Mouse (Mus musculus) hindbrain, embryonic 13.5 days (tissue): ENCODE data around the gene Fgf2. TPM values are rescaled to one million over a fixed set of nuclear protein-coding genes. Genes with fewer than 3 reads are reported as not detected.

Source experiments
- ATAC-seq: fragments of 200-750 bp; cut with Nextera tagmentation; 2 replicates; pipeline ENCODE4 v1.8.0; 2017; ENCODE audit warnings: moderate TSS enrichment; ENCODE audit not compliant: low FRiP score
- H3K27ac ChIP-seq: fragments of 300-500 bp; sonication (generic); 2 replicates; pipeline ENCODE4 v1.5.1; 2015; ENCODE audit warnings: inconsistent platforms, mild to moderate bottlenecking, moderate library complexity
- H3K27me3 ChIP-seq: fragments of 300-500 bp; sonication (generic); 2 replicates; pipeline ENCODE4 v1.6.1; 2015; ENCODE audit warnings: mild to moderate bottlenecking, inconsistent platforms
- H3K36me3 ChIP-seq: fragments of 300-500 bp; sonication (generic); 2 replicates; pipeline ENCODE4 v1.6.1; 2015; ENCODE audit warnings: mild to moderate bottlenecking, inconsistent platforms
- H3K4me1 ChIP-seq: fragments of 300-500 bp; sonication (generic); replicated peaks from 2 replicates; pipeline ENCODE4 v1.6.1; 2015; ENCODE audit warnings: inconsistent platforms
- H3K4me2 ChIP-seq: fragments of 300-500 bp; sonication (generic); 2 replicates; pipeline ENCODE4 v1.6.1; 2015; ENCODE audit warnings: inconsistent platforms, mild to moderate bottlenecking, moderate library complexity
- H3K4me3 ChIP-seq: fragments of 300-500 bp; sonication (generic); 2 replicates; pipeline ENCODE4 v1.5.1; 2015; ENCODE audit warnings: mild to moderate bottlenecking, inconsistent platforms
- H3K9ac ChIP-seq: fragments of 300-500 bp; sonication (generic); 2 replicates; pipeline ENCODE4 v1.6.1; 2015; ENCODE audit warnings: mild to moderate bottlenecking, inconsistent platforms
- H3K9me3 ChIP-seq: fragments of 300-500 bp; sonication (generic); 2 replicates; pipeline ENCODE4 v1.6.1; 2016; ENCODE audit warnings: inconsistent platforms
- WGBS: fragments of 180-500 bp; shearing (Covaris S2); methylation state at CpG from one replicate; pipeline ENCODE4 v1.1.7; 2015; 5-methylcytosine and 5-hydroxymethylcytosine counted together
- polyA plus RNA-seq: library from polyadenylated mRNA; unstranded; fragments of >200 nt; fragmentation: Nextera tagmentation; extraction: Ambion mirVana; gene quantifications from 2 replicates; pipeline ENCODE4 v1.2.1, GENCODE M21; 2015

Fgf2 gene
- polyA plus RNA-seq, 1 experiment from 2014 or later, result 0.34 TPM

GRCm38 (mm10) chr3:37365976-37366375 lies 17.8 kb downstream of the Fgf2 start:
- WGBS, result 55% methylated on average over 3 of the region's 3 CpGs
- ATAC-seq, result no peak

DNA sequence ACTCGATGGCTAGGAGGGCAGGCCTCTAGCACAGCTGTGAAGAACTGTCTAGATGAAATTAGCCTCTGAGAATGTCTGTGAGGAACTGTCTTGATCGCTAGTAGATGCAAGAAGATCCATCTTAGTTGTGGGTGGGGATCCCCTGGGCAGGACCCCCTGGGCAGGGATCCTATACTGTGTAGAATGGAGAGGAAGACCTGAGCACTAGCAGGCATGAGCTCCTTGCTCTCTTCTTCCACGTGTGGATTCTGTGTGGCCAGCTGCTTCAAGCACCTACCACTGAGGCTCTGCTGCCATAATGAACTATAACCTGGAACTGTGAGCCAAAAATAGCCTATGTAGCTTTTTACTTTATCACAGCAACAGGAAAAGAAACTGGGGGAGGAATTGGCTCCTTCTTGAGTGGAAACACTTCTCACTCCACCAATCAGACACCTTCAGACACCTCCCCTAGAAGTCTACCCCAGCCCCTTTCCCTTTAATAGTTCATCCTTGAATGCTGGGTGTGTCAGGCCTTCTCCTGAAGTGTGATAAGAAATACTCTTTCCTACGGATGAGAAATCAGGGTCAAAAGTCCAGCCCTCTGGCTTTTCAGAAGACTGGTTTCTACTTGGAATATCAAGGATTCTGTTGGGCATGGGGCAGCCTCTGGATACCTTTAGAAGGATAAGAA lies 18.4 kb downstream of the Fgf2 start:
- 78% methylated on average over 4 of the region's 4 CpGs for WGBS
- no peaks in the 10 kb centered on the region for H3K9me3 ChIP-seq

More at GRCm38 (mm10) chr3:37365976-37366375, 17.8 kb downstream of the Fgf2 start:
- H3K27ac ChIP-seq, result no peak overlapping the region
- no peaks in the 10 kb centered on the region for H3K4me1 ChIP-seq
- no peaks in the 10 kb centered on the region for H3K36me3 ChIP-seq
- H3K9ac ChIP-seq, result no peak overlapping the region
- H3K9me3 ChIP-seq, result no peaks in the 10 kb centered on the region
- H3K4me2 ChIP-seq, result no peak overlapping the region
- H3K27me3 ChIP-seq, result no peaks in the 10 kb centered on the region
- H3K4me3 ChIP-seq, result no peak overlapping the region

DNA sequence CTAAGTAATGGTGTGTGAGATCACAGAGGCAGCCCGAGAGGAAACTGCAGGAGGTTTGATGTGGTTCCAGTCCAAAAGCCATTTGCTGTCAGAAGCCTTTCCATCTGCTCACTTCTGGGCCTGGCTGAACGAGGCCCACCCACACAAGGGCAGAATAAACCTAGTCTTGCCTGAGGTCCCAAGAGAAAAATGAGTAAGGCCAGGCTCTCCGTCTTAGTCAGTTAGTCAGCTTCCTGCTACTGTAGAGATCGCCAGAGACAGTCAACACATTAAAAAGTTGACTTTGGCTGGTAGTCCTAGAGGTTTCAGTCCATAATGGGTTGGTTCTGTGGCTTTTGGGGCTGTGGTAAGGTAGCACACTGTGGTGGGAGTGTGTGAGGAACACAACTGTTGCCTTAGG lies 22.3 kb downstream of the Fgf2 start:
- WGBS, result 81% methylated on average over 4 of the region's 4 CpGs
- Histone ChIP-seq H3K9ac (no peak overlapping the region), H3K27ac (no peak overlapping the region), H3K9me3 (no peaks in the 10 kb centered on the region), H3K4me2 (no peak overlapping the region), H3K4me1 (no peaks in the 10 kb centered on the region), H3K4me3 (no peak overlapping the region), H3K27me3 (no peaks in the 10 kb centered on the region), H3K36me3 (no peaks in the 10 kb centered on the region)
- ATAC-seq, result no peak

More for the DNA sequence above, 18.4 kb downstream of the Fgf2 start:
- no peaks in the 10 kb centered on the region for H3K36me3 ChIP-seq
- H3K4me2 ChIP-seq, result no peak overlapping the region
- H3K27me3 ChIP-seq, result no peaks in the 10 kb centered on the region
- no peak overlapping the region for H3K9ac ChIP-seq
- H3K4me3 ChIP-seq, result no peak overlapping the region
- no peak for ATAC-seq
- H3K27ac ChIP-seq, result no peak overlapping the region
- H3K4me1 ChIP-seq, result no peaks in the 10 kb centered on the region

GRCm38 (mm10) chr3:37373712-37374111 lies 25.6 kb downstream of the Fgf2 start:
- Histone ChIP-seq H3K9me3 (no peaks in the 10 kb centered on the region), H3K4me2 (no peak overlapping the region), H3K9ac (no peak overlapping the region), H3K27ac (no peak overlapping the region), H3K27me3 (no peaks in the 10 kb centered on the region), H3K4me3 (no peak overlapping the region), H3K4me1 (no peaks in the 10 kb centered on the region; the same call in 1 of the 2 replicates), H3K36me3 (no peaks in the 10 kb centered on the region)
- ATAC-seq, result no peak
- 92% methylated on average over 11 of the region's 11 CpGs for WGBS

DNA sequence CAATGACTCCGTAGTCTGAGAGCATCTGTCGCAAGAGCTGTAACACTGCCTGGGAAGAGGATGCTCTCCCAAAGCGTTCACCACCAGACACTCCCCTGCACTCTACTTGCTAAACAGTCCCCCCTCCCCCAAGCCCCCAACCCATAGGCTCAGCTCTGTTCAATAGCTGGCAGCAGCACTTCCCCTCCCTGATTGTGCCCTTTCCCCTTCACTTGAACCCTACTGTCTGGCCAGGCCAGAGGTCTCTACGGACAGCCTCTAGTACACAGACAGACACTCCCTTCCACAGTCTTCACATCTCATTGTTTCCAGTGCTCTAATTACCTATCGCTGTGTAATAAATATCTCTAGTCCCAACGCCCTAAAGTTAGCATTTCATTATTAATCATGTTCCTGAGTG lies 29.8 kb downstream of the Fgf2 start:
- WGBS, result 68% methylated on average over 6 of the region's 6 CpGs
- no peaks in the 10 kb centered on the region; the same call in 1 of the 2 replicates for H3K4me1 ChIP-seq
- no peak overlapping the region for H3K27ac ChIP-seq
- H3K4me3 ChIP-seq, result no peak overlapping the region
- no peaks in the 10 kb centered on the region for H3K27me3 ChIP-seq
- H3K4me2 ChIP-seq, result no peak overlapping the region
- H3K36me3 ChIP-seq, result no peaks in the 10 kb centered on the region
- no peaks in the 10 kb centered on the region for H3K9me3 ChIP-seq
- no peak overlapping the region for H3K9ac ChIP-seq
- no peak for ATAC-seq

DNA sequence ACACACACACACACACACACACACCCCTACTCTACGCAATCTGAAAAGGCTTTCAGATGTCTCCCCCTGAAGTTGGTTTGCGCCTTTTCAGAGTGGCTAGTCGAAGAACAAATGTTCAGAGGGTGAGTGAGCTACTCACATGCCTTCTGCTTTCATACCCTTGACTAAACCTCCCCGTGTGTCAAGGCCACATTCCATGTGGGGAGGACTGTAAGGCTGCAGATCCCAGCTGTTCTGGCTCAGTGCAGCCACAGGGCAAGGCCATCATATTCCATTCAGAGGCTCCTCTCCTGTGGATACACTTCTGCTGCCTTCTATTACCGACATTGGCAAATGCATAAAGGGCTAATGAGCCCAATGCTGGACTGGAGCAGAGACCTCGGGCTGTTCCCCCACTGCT lies 30.3 kb downstream of the Fgf2 start:
- Histone ChIP-seq H3K9ac (no peak overlapping the region), H3K36me3 (no peaks in the 10 kb centered on the region), H3K27me3 (no peaks in the 10 kb centered on the region), H3K9me3 (no peaks in the 10 kb centered on the region), H3K27ac (no peak overlapping the region), H3K4me3 (no peak overlapping the region), H3K4me1 (no peaks in the 10 kb centered on the region; the same call in 1 of the 2 replicates), H3K4me2 (no peak overlapping the region)
- WGBS, result 77% methylated on average over 6 of the region's 6 CpGs
- no peak for ATAC-seq

DNA sequence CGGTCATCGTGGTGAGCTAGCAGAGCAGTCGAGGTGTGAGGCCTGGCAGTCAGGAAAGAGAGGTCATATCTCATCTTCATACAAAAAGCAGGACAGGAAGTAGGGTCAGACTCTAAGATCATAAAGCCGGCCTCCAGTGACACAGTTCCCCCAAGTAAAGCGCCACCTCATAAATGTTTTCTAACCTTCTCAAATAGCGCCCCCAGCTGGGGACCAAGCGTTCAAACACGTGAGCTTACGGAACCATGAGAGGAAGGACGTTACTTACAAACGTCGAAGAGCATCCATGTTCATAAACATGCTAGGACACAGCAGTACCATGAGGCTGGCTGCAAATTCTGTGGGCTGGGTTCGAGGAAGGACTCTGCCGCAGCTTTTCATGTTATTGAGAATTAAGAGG lies 31.1 kb downstream of the Fgf2 start:
- Histone ChIP-seq H3K4me2 (no peak overlapping the region), H3K27me3 (no peaks in the 10 kb centered on the region), H3K4me1 (no peaks in the 10 kb centered on the region; the same call in 1 of the 2 replicates), H3K36me3 (no peaks in the 10 kb centered on the region), H3K27ac (no peak overlapping the region), H3K9me3 (no peaks in the 10 kb centered on the region), H3K4me3 (no peak overlapping the region), H3K9ac (no peak overlapping the region)
- ATAC-seq, result no peak
- WGBS, result 87% methylated on average over 14 of the region's 14 CpGs

DNA sequence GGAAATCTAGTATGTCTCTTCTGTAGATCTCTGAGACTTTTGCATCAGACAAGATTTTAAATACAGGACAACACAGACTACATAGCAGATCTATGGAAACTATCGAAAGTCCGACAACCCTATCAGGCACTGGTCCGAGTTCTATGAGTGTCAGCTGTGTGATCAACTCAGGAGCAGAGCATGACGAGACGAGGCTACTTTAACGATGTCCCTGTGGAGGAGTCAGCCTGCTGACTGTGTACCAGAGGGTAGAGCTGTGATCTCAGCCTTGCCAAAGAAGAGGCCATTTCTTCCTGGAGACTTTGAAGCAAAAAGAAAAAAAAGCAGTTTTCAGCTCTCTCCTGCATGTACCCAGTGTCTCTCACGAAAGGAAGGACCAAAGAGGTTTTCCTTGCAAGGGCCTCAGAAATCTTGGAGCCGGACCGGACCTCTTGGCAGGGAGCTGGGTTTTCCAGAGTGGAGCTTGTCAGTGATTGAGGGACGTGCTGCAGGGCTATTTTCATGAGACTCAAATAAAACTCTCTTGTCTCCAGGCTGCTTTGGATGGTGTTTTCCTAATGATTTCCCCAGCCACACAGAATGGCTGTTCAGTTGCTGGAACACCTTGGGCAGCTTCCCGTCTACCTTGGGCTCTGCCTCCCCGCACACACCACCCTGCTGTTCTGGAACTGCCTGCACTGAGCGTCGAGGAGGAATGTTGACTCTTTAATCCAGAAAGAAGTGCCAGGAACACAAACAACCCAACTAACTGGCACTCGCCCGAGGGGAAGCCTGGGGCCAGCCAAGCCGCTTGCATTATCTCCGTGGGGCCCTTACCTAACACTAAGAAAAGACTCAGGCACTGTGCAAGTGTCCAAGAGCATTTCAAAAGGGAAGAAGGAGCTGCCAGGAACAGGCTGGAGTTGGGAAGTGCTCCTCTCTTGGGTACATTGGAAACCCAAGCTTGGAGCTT lies 32.1 kb downstream of the Fgf2 start:
- Histone ChIP-seq H3K27ac (no peak overlapping the region), H3K4me2 (no peak overlapping the region), H3K9ac (no peak overlapping the region), H3K4me1 (no peaks in the 10 kb centered on the region; the same call in 1 of the 2 replicates), H3K4me3 (no peak overlapping the region), H3K9me3 (no peaks in the 10 kb centered on the region), H3K27me3 (no peaks in the 10 kb centered on the region), H3K36me3 (no peaks in the 10 kb centered on the region)
- ATAC-seq, result no peak
- 74% methylated on average over 18 of the region's 18 CpGs for WGBS

DNA sequence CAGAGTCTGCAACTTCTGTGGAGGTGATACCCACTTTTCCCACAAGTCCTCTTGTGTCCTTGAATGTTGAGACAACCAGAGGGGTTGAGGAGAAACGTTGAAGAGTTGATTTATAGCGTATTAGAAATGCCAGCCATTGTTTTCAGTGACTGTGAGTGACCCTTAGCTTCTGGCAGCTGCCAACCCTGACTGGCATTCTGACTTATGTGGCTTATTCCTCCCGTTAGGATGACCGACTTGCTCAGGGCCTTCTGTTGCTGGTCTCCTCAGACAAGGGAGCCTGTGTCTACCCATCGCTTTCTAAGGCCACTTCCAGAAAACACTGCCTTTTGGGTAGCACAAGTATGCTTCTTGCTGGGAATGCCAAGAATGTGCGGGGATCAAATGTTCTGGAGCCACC lies 33.3 kb downstream of the Fgf2 start:
- H3K4me2 ChIP-seq, result no peak overlapping the region
- no peaks in the 10 kb centered on the region; the same call in 1 of the 2 replicates for H3K4me1 ChIP-seq
- H3K36me3 ChIP-seq, result no peaks in the 10 kb centered on the region
- no peak overlapping the region for H3K27ac ChIP-seq
- no peaks in the 10 kb centered on the region for H3K9me3 ChIP-seq
- no peak for ATAC-seq
- H3K27me3 ChIP-seq, result no peaks in the 10 kb centered on the region
- WGBS, result 72% methylated on average over 6 of the region's 6 CpGs
- H3K4me3 ChIP-seq, result no peak overlapping the region
- no peak overlapping the region for H3K9ac ChIP-seq

GRCm38 (mm10) chr3:37383096-37383765 lies 35.1 kb downstream of the Fgf2 start:
- Histone ChIP-seq H3K4me1 (no peaks in the 10 kb centered on the region), H3K27ac (no peak overlapping the region), H3K9me3 (no peaks in the 10 kb centered on the region), H3K4me2 (no peak overlapping the region), H3K4me3 (no peak overlapping the region), H3K9ac (no peak overlapping the region), H3K36me3 (no peaks in the 10 kb centered on the region), H3K27me3 (no peaks in the 10 kb centered on the region)
- no peak for ATAC-seq
- WGBS, result 89% methylated on average over 6 of the region's 6 CpGs

DNA sequence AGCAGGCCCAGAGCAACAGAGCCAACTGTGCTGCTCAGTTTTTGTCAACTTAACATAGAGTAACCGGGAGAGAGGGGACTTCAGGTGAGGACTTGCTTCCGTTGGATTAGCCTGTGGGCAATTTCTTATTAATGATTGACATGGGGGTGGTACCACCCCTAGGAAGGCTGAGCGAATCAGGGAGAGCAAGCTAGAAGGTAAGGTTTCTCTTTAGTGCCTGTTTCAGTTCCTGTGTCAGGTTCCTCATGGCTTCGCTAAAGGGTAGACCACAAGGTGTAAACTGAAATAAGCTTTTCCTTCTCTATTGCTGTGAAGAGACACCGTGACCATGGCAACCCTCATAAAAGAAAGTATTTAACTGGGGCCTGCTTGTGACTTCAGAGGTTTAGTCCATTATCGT lies 39.2 kb downstream of the Fgf2 start:
- H3K4me3 ChIP-seq, result no peak overlapping the region
- 89% methylated on average over 6 of the region's 6 CpGs for WGBS
- no peaks in the 10 kb centered on the region for H3K4me1 ChIP-seq
- H3K9ac ChIP-seq, result no peak overlapping the region
- ATAC-seq, result no peak
- H3K27ac ChIP-seq, result no peak overlapping the region
- no peaks in the 10 kb centered on the region for H3K36me3 ChIP-seq
- H3K9me3 ChIP-seq, result 0 out of 2 replicates have a peak, but pooled peaks cover 4% of the 10 kb centered on the region
- no peaks in the 10 kb centered on the region for H3K27me3 ChIP-seq
- H3K4me2 ChIP-seq, result no peak overlapping the region

DNA sequence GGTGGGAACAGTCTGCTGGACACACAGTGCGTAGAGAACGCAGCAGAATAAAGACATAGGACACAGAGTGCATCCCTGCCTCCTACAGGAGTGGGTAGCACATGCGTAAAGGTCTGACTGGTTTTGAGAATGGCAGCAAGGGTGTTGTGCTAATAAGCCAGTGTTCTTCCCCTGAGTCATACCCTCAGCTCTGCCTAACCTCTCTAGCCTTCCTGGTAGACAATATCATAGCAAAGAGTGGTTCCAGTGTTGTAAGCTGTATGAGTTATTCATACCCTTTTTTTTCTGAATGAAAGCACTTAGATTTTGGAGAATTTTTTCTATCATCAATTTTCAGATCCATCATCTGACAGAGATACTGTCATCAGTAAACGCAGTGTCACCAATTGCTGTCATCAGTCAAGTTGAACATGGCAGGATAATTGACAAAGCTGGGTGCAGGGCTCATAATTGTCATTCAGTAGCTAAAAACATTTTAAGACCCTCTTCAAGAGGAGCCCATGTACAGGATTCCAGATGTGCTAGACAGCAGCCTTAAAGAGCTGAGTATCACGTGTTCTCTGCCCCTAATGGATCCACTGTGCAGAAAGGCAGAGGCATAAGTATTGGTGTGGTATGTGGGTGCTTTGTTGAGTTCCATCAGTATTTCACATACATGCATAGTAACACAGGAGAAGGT lies 48.9 kb downstream of the Fgf2 start:
- H3K4me3 ChIP-seq, result no peak overlapping the region
- no peaks in the 10 kb centered on the region for H3K27me3 ChIP-seq
- ATAC-seq, result no peak
- no peak overlapping the region for H3K9ac ChIP-seq
- 89% methylated on average over 5 of the region's 5 CpGs for WGBS
- H3K4me2 ChIP-seq, result no peak overlapping the region
- no peaks in the 10 kb centered on the region for H3K4me1 ChIP-seq
- H3K36me3 ChIP-seq, result no peaks in the 10 kb centered on the region
- no peaks in the 10 kb centered on the region for H3K9me3 ChIP-seq
- H3K27ac ChIP-seq, result no peak overlapping the region
